Mouse (Mus musculus) myocyte (in vitro differentiated cells): ENCODE measurements around the gene Fcrlb. TPM values are rescaled to one million over a fixed set of nuclear protein-coding genes. Genes with fewer than 3 reads are reported as not detected.
A peak's percentile ranks its signal among the peaks of the same experiment; 100 is the strongest.

ENCODE experiments used
- H3K27me3 ChIP-seq: one replicate; pipeline ENCODE4 v1.6.1; 2011; ENCODE audit not compliant: control insufficient read depth, insufficient read depth, insufficient read length
- H3K36me3 ChIP-seq: one replicate; pipeline ENCODE4 v1.6.1; 2011; ENCODE audit not compliant: control insufficient read depth, insufficient read depth
- H3K4me2 ChIP-seq: one replicate; pipeline ENCODE4 v1.6.1; 2011; ENCODE audit warnings: low read depth, control low read depth
- H3K4me3 ChIP-seq: one replicate; pipeline ENCODE4 v1.5.1; 2011; ENCODE audit warnings: mild to moderate bottlenecking, control low read depth, moderate library complexity
- H3K79me2 ChIP-seq: one replicate; pipeline ENCODE4 v1.6.1; 2011; ENCODE audit not compliant: control insufficient read depth, insufficient read depth
- H3ac ChIP-seq: one replicate; pipeline ENCODE4 v1.6.1; 2011; ENCODE audit not compliant: control insufficient read depth, insufficient read length
- CEBPB ChIP-seq: IDR thresholded peaks from 2 replicates; pipeline ENCODE4 v1.6.1; 2011; ENCODE audit warnings: mild to moderate bottlenecking, moderate library complexity; ENCODE audit not compliant: poor library complexity, insufficient read depth, severe bottlenecking
- E2F4 ChIP-seq: IDR thresholded peaks from one replicate; pipeline ENCODE4 v1.6.1; 2011; ENCODE audit warnings: mild to moderate bottlenecking, control low read depth, moderate library complexity; ENCODE audit not compliant: insufficient read depth
- MAX ChIP-seq: IDR thresholded peaks from one replicate; pipeline ENCODE4 v1.6.1; 2011; ENCODE audit warnings: low read depth, mild to moderate bottlenecking, control low read depth
- MYOD1 ChIP-seq, 3 experiments: IDR thresholded peaks; one replicate each; pipeline ENCODE4 v1.6.1; 2011; ENCODE audit warnings: control low read depth in 2 of 3, low read depth in 2 of 3, mild to moderate bottlenecking in 2 of 3, moderate library complexity in 1 of 3; ENCODE audit not compliant: insufficient read length in 2 of 3, control insufficient read depth in 1 of 3
- MYOG ChIP-seq, 3 experiments: IDR thresholded peaks; one replicate each; pipeline ENCODE4 v1.6.1; 2011; ENCODE audit warnings: control low read depth in 2 of 3, low read depth in 2 of 3, mild to moderate bottlenecking in 2 of 3; ENCODE audit not compliant: insufficient read length in 2 of 3, control insufficient read depth in 1 of 3, insufficient read depth in 1 of 3
- POLR2A ChIP-seq: IDR thresholded peaks from one replicate; pipeline ENCODE4 v1.6.1; 2011; ENCODE audit warnings: low read depth, mild to moderate bottlenecking, control low read depth, moderate library complexity; ENCODE audit not compliant: insufficient read length
- POLR2AphosphoS2 ChIP-seq: IDR thresholded peaks from one replicate; pipeline ENCODE4 v1.6.1; 2011; ENCODE audit warnings: low read depth, control low read depth; ENCODE audit not compliant: insufficient read length
- REST ChIP-seq: IDR thresholded peaks from one replicate; pipeline ENCODE4 v1.6.1; 2011; ENCODE audit warnings: mild to moderate bottlenecking, control low read depth, moderate library complexity; ENCODE audit not compliant: insufficient read depth, insufficient read length
- SRF ChIP-seq: IDR thresholded peaks from one replicate; pipeline ENCODE4 v1.6.1; 2011; ENCODE audit warnings: low read depth; ENCODE audit not compliant: control insufficient read depth, insufficient read length
- TCF12 ChIP-seq: IDR thresholded peaks from one replicate; pipeline ENCODE4 v1.6.1; 2011; ENCODE audit warnings: mild to moderate bottlenecking, control low read depth; ENCODE audit not compliant: poor library complexity, insufficient read depth, severe bottlenecking
- TCF3 ChIP-seq: IDR thresholded peaks from one replicate; pipeline ENCODE4 v1.6.1; 2011; ENCODE audit warnings: low read depth, control low read depth; ENCODE audit not compliant: insufficient read length
- USF1 ChIP-seq: IDR thresholded peaks from one replicate; pipeline ENCODE4 v1.6.1; 2011; ENCODE audit warnings: low read depth, mild to moderate bottlenecking, control low read depth, moderate library complexity
- polyA plus RNA-seq: library from polyadenylated mRNA; unstranded; fragments of >200 nt; fragmentation: generic; extraction: Trizol; gene quantifications from one replicate; pipeline ENCODE4 v1.2.1, GENCODE M21; 2012; ENCODE audit warnings: missing spikeins

Gene Fcrlb
- polyA plus RNA-seq, 1 experiment: 1.6 TPM

GRCm38 (mm10) chr1:170901536-170902238 is 11.1 kb downstream of the Fcrlb start:
- no peak overlapping the region for H3K4me3 ChIP-seq
- no peaks in the 10 kb centered on the region for H3K36me3 ChIP-seq
- H3K4me2 ChIP-seq: peak overlapping the region; percentile 53
- no peak overlapping the region for H3ac ChIP-seq
- TF ChIP-seq SRF (no peak), USF1 (peak; percentile 43)
- H3K27me3 ChIP-seq: no peaks in the 10 kb centered on the region
- no peaks in the 10 kb centered on the region for H3K79me2 ChIP-seq

- no peaks in the 10 kb centered on the region for H3K36me3 ChIP-seq
- TF ChIP-seq REST: no peak
- TF ChIP-seq POLR2A: no peak
- no peak for TF ChIP-seq MYOD1 (IDR thresholded peaks at IDR 0.05; ENCODE audit: control insufficient read depth in 1 of 3, insufficient read length in 2 of 3, low read depth in 2 of 3)
- no peak for TF ChIP-seq SRF
- TF ChIP-seq TCF12: no peak
- no peak for TF ChIP-seq CEBPB
- no peak for TF ChIP-seq MYOG (IDR thresholded peaks at IDR 0.05; ENCODE audit: control insufficient read depth in 1 of 3, insufficient read depth in 1 of 3, insufficient read length in 2 of 3, low read depth in 2 of 3)
- no peak for TF ChIP-seq USF1
- no peak for TF ChIP-seq TCF3
- TF ChIP-seq MAX: no peak
- TF ChIP-seq POLR2AphosphoS2: no peak
- TF ChIP-seq E2F4: no peak
- H3K4me2 ChIP-seq: peak overlapping the region; percentile 53
- H3ac ChIP-seq: no peak overlapping the region
- H3K4me3 ChIP-seq: no peak overlapping the region
- no peaks in the 10 kb centered on the region for H3K79me2 ChIP-seq
- no peaks in the 10 kb centered on the region for H3K27me3 ChIP-seq
Observed at GRCm38 (mm10) chr1:170900799-170901467, 11.8 kb downstream of the Fcrlb start.

GRCm38 (mm10) chr1:170898413-170899075 is 14.2 kb downstream of the Fcrlb start:
- Histone ChIP-seq H3K79me2 (no peaks in the 10 kb centered on the region), H3K27me3 (no peaks in the 10 kb centered on the region), H3ac (no peak overlapping the region), H3K36me3 (no peaks in the 10 kb centered on the region), H3K4me3 (no peak overlapping the region), H3K4me2 (no peak overlapping the region)
- TF ChIP-seq REST (no peak), USF1 (no peak), CEBPB (no peak), SRF (no peak), E2F4 (no peak), POLR2AphosphoS2 (no peak), TCF12 (no peak)

GRCm38 (mm10) chr1:170896651-170897281 is 16.0 kb downstream of the Fcrlb start:
- H3K4me3 ChIP-seq: no peak overlapping the region
- H3K4me2 ChIP-seq: no peak overlapping the region
- no peaks in the 10 kb centered on the region for H3K36me3 ChIP-seq
- TF ChIP-seq MYOD1 (IDR thresholded peaks at IDR 0.05; ENCODE audit: control insufficient read depth in 1 of 3, insufficient read length in 2 of 3, low read depth in 2 of 3) (no peak), MYOG (IDR thresholded peaks at IDR 0.05; ENCODE audit: control insufficient read depth in 1 of 3, insufficient read depth in 1 of 3, insufficient read length in 2 of 3, low read depth in 2 of 3) (no peak), REST (no peak), E2F4 (no peak), SRF (no peak), POLR2AphosphoS2 (no peak), TCF3 (no peak), POLR2A (no peak), CEBPB (no peak), MAX (no peak), TCF12 (no peak), USF1 (no peak)
- no peaks in the 10 kb centered on the region for H3K79me2 ChIP-seq
- no peaks in the 10 kb centered on the region for H3K27me3 ChIP-seq
- H3ac ChIP-seq: no peak overlapping the region
